Mouse (Mus musculus) myocyte (in vitro differentiated cells): ENCODE results near the gene Kif1b. TPM values are rescaled to one million over a fixed set of nuclear protein-coding genes. Genes with fewer than 3 reads are reported as not detected.

Experiments
- H3K27me3 ChIP-seq: one replicate; pipeline ENCODE4 v1.6.1; 2011; ENCODE audit not compliant: control insufficient read depth, insufficient read depth, insufficient read length
- H3K36me3 ChIP-seq: one replicate; pipeline ENCODE4 v1.6.1; 2011; ENCODE audit not compliant: control insufficient read depth, insufficient read depth
- H3K4me2 ChIP-seq: one replicate; pipeline ENCODE4 v1.6.1; 2011; ENCODE audit warnings: low read depth, control low read depth
- H3K4me3 ChIP-seq: one replicate; pipeline ENCODE4 v1.5.1; 2011; ENCODE audit warnings: mild to moderate bottlenecking, control low read depth, moderate library complexity
- H3K79me2 ChIP-seq: one replicate; pipeline ENCODE4 v1.6.1; 2011; ENCODE audit not compliant: control insufficient read depth, insufficient read depth
- H3ac ChIP-seq: one replicate; pipeline ENCODE4 v1.6.1; 2011; ENCODE audit not compliant: control insufficient read depth, insufficient read length
- CEBPB ChIP-seq: IDR thresholded peaks from 2 replicates; pipeline ENCODE4 v1.6.1; 2011; ENCODE audit warnings: mild to moderate bottlenecking, moderate library complexity; ENCODE audit not compliant: poor library complexity, insufficient read depth, severe bottlenecking
- E2F4 ChIP-seq: IDR thresholded peaks from one replicate; pipeline ENCODE4 v1.6.1; 2011; ENCODE audit warnings: mild to moderate bottlenecking, control low read depth, moderate library complexity; ENCODE audit not compliant: insufficient read depth
- MAX ChIP-seq: IDR thresholded peaks from one replicate; pipeline ENCODE4 v1.6.1; 2011; ENCODE audit warnings: low read depth, mild to moderate bottlenecking, control low read depth
- MYOD1 ChIP-seq, 3 experiments: IDR thresholded peaks; one replicate each; pipeline ENCODE4 v1.6.1; 2011; ENCODE audit warnings: control low read depth in 2 of 3, low read depth in 2 of 3, mild to moderate bottlenecking in 2 of 3, moderate library complexity in 1 of 3; ENCODE audit not compliant: insufficient read length in 2 of 3, control insufficient read depth in 1 of 3
- MYOG ChIP-seq, 3 experiments: IDR thresholded peaks; one replicate each; pipeline ENCODE4 v1.6.1; 2011; ENCODE audit warnings: control low read depth in 2 of 3, low read depth in 2 of 3, mild to moderate bottlenecking in 2 of 3; ENCODE audit not compliant: insufficient read length in 2 of 3, control insufficient read depth in 1 of 3, insufficient read depth in 1 of 3
- POLR2A ChIP-seq: IDR thresholded peaks from one replicate; pipeline ENCODE4 v1.6.1; 2011; ENCODE audit warnings: low read depth, mild to moderate bottlenecking, control low read depth, moderate library complexity; ENCODE audit not compliant: insufficient read length
- POLR2AphosphoS2 ChIP-seq: IDR thresholded peaks from one replicate; pipeline ENCODE4 v1.6.1; 2011; ENCODE audit warnings: low read depth, control low read depth; ENCODE audit not compliant: insufficient read length
- REST ChIP-seq: IDR thresholded peaks from one replicate; pipeline ENCODE4 v1.6.1; 2011; ENCODE audit warnings: mild to moderate bottlenecking, control low read depth, moderate library complexity; ENCODE audit not compliant: insufficient read depth, insufficient read length
- SRF ChIP-seq: IDR thresholded peaks from one replicate; pipeline ENCODE4 v1.6.1; 2011; ENCODE audit warnings: low read depth; ENCODE audit not compliant: control insufficient read depth, insufficient read length
- TCF12 ChIP-seq: IDR thresholded peaks from one replicate; pipeline ENCODE4 v1.6.1; 2011; ENCODE audit warnings: mild to moderate bottlenecking, control low read depth; ENCODE audit not compliant: poor library complexity, insufficient read depth, severe bottlenecking
- TCF3 ChIP-seq: IDR thresholded peaks from one replicate; pipeline ENCODE4 v1.6.1; 2011; ENCODE audit warnings: low read depth, control low read depth; ENCODE audit not compliant: insufficient read length
- USF1 ChIP-seq: IDR thresholded peaks from one replicate; pipeline ENCODE4 v1.6.1; 2011; ENCODE audit warnings: low read depth, mild to moderate bottlenecking, control low read depth, moderate library complexity
- polyA plus RNA-seq: library from polyadenylated mRNA; unstranded; fragments of >200 nt; fragmentation: generic; extraction: Trizol; gene quantifications from one replicate; pipeline ENCODE4 v1.2.1, GENCODE M21; 2012; ENCODE audit warnings: missing spikeins

Gene Kif1b
- polyA plus RNA-seq, 1 experiment: 26.7 TPM

GRCm38 (mm10) chr4:149191103-149191502, 116.4 kb downstream of the Kif1b start:
- H3K4me2 ChIP-seq: no peak overlapping the region
- TF ChIP-seq TCF12 (no peak), POLR2AphosphoS2 (no peak), CEBPB (no peak), USF1 (no peak), POLR2A (no peak), TCF3 (no peak), MAX (no peak), REST (no peak), MYOG (IDR thresholded peaks at IDR 0.05; ENCODE audit: control insufficient read depth in 1 of 3, insufficient read depth in 1 of 3, insufficient read length in 2 of 3, low read depth in 2 of 3) (no peak), SRF (no peak), MYOD1 (IDR thresholded peaks at IDR 0.05; ENCODE audit: control insufficient read depth in 1 of 3, insufficient read length in 2 of 3, low read depth in 2 of 3) (no peak), E2F4 (no peak)
- H3K27me3 ChIP-seq: no peaks in the 10 kb centered on the region
- H3K79me2 ChIP-seq: no peaks in the 10 kb centered on the region
- H3K36me3 ChIP-seq: peaks cover 53% of the 10 kb centered on the region
- no peak overlapping the region for H3ac ChIP-seq
- H3K4me3 ChIP-seq: no peak overlapping the region

- H3ac ChIP-seq: no peak overlapping the region
- TF ChIP-seq TCF12: no peak
- no peak for TF ChIP-seq USF1
- TF ChIP-seq SRF: no peak
- no peak for TF ChIP-seq POLR2AphosphoS2
- TF ChIP-seq MYOG (IDR thresholded peaks at IDR 0.05; ENCODE audit: control insufficient read depth in 1 of 3, insufficient read depth in 1 of 3, insufficient read length in 2 of 3, low read depth in 2 of 3): no peak
- TF ChIP-seq E2F4: no peak
- no peak for TF ChIP-seq MAX
- TF ChIP-seq MYOD1 (IDR thresholded peaks at IDR 0.05; ENCODE audit: control insufficient read depth in 1 of 3, insufficient read length in 2 of 3, low read depth in 2 of 3): no peak
- TF ChIP-seq POLR2A: no peak
- TF ChIP-seq TCF3: no peak
- TF ChIP-seq CEBPB: no peak
- TF ChIP-seq REST: no peak
- peaks cover 61% of the 10 kb centered on the region for H3K36me3 ChIP-seq
- no peak overlapping the region for H3K4me3 ChIP-seq
- H3K4me2 ChIP-seq: no peak overlapping the region
- no peaks in the 10 kb centered on the region for H3K79me2 ChIP-seq
- H3K27me3 ChIP-seq: no peaks in the 10 kb centered on the region
Measured at GRCm38 (mm10) chr4:149188563-149188962, 118.9 kb downstream of the Kif1b start.

GRCm38 (mm10) chr4:149182755-149183154, 124.7 kb downstream of the Kif1b start:
- no peaks in the 10 kb centered on the region for H3K79me2 ChIP-seq
- no peak overlapping the region for H3K4me3 ChIP-seq
- TF ChIP-seq TCF12: no peak
- TF ChIP-seq USF1: no peak
- no peak for TF ChIP-seq MYOD1 (IDR thresholded peaks at IDR 0.05; ENCODE audit: control insufficient read depth in 1 of 3, insufficient read length in 2 of 3, low read depth in 2 of 3)
- no peak for TF ChIP-seq TCF3
- no peak for TF ChIP-seq E2F4
- TF ChIP-seq POLR2A: no peak
- no peak for TF ChIP-seq REST
- TF ChIP-seq MAX: no peak
- no peak for TF ChIP-seq POLR2AphosphoS2
- TF ChIP-seq MYOG (IDR thresholded peaks at IDR 0.05; ENCODE audit: control insufficient read depth in 1 of 3, insufficient read depth in 1 of 3, insufficient read length in 2 of 3, low read depth in 2 of 3): no peak
- TF ChIP-seq CEBPB: no peak
- TF ChIP-seq SRF: no peak
- H3K36me3 ChIP-seq: peaks cover 52% of the 10 kb centered on the region
- no peaks in the 10 kb centered on the region for H3K27me3 ChIP-seq
- H3K4me2 ChIP-seq: no peak overlapping the region
- H3ac ChIP-seq: no peak overlapping the region

- Histone ChIP-seq H3K27me3 (no peaks in the 10 kb centered on the region), H3K36me3 (peaks cover 52% of the 10 kb centered on the region), H3K4me3 (no peak overlapping the region), H3K79me2 (no peaks in the 10 kb centered on the region), H3K4me2 (no peak overlapping the region), H3ac (no peak overlapping the region)
- TF ChIP-seq MYOG (IDR thresholded peaks at IDR 0.05; ENCODE audit: control insufficient read depth in 1 of 3, insufficient read depth in 1 of 3, insufficient read length in 2 of 3, low read depth in 2 of 3): no peak
- TF ChIP-seq E2F4: no peak
- TF ChIP-seq SRF: no peak
- TF ChIP-seq USF1: no peak
- no peak for TF ChIP-seq MYOD1 (IDR thresholded peaks at IDR 0.05; ENCODE audit: control insufficient read depth in 1 of 3, insufficient read length in 2 of 3, low read depth in 2 of 3)
- no peak for TF ChIP-seq TCF12
- no peak for TF ChIP-seq POLR2AphosphoS2
- no peak for TF ChIP-seq TCF3
- no peak for TF ChIP-seq CEBPB
- TF ChIP-seq REST: no peak
- no peak for TF ChIP-seq POLR2A
- TF ChIP-seq MAX: no peak
Measured at GRCm38 (mm10) chr4:149182192-149182591, 125.3 kb downstream of the Kif1b start.
